Mouse (Mus musculus) cortical plate, adult 2 months (tissue): ENCODE data around the gene Slc34a1.

ENCODE experiments used
- CTCF ChIP-seq: fragments of 200-500 bp; IDR thresholded peaks from 2 replicates; pipeline ENCODE4 v1.5.1; 2011; ENCODE audit warnings: mild to moderate bottlenecking, control low read depth, low read length; ENCODE audit not compliant: insufficient read depth; ENCODE audit errors: extremely low read depth
- POLR2A ChIP-seq: fragments of 200-500 bp; IDR thresholded peaks from 2 replicates; pipeline ENCODE4 v1.6.1; 2011; ENCODE audit warnings: mild to moderate bottlenecking, low read length, control low read depth; ENCODE audit not compliant: insufficient read depth; ENCODE audit errors: extremely low read depth

DNA sequence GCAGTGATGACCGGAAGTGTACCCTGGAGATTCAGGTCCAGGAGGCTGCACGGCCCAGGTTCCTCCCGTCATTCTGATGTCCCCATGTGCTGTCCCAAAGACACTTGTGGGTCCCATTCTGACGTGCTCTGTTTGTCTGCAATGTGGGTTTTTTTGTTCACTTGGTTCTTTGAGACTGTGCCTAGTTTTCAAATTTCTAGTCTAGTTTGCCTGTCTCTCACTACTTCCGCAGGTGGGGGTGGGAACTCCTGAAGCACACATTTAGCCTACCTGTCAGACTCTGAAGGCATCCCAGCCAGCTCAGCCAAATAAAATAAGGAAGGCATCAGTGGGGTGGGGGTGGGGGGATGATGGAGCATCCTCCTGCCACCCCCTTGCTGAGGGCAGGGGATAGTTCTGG, 50.1 kb downstream of the Slc34a1 start:
- no peak for TF ChIP-seq CTCF
- no peak for TF ChIP-seq POLR2A
